Mouse (Mus musculus) midbrain, embryonic 13.5 days (tissue): ENCODE measurements around the gene Slc13a2. TPM values are rescaled to one million over a fixed set of nuclear protein-coding genes. Genes with fewer than 3 reads are reported as not detected.

Experiments used
- ATAC-seq: fragments of 200-750 bp; cut with Nextera tagmentation; 2 replicates; pipeline ENCODE4 v1.8.0; 2017; ENCODE audit warnings: mild to moderate bottlenecking, moderate TSS enrichment, moderate library complexity
- H3K27ac ChIP-seq: fragments of 300-500 bp; sonication (generic); 2 replicates; pipeline ENCODE4 v1.5.1; 2015; ENCODE audit warnings: inconsistent platforms, mild to moderate bottlenecking, moderate library complexity
- H3K27me3 ChIP-seq: fragments of 300-500 bp; sonication (generic); 2 replicates; pipeline ENCODE4 v1.6.1; 2015; ENCODE audit warnings: mild to moderate bottlenecking, inconsistent platforms
- H3K36me3 ChIP-seq: fragments of 300-500 bp; sonication (generic); 2 replicates; pipeline ENCODE4 v1.6.1; 2015; ENCODE audit warnings: mild to moderate bottlenecking, inconsistent platforms
- H3K4me1 ChIP-seq: fragments of 300-500 bp; sonication (generic); replicated peaks from 2 replicates; pipeline ENCODE4 v1.6.1; 2015; ENCODE audit warnings: inconsistent platforms
- H3K4me2 ChIP-seq: fragments of 300-500 bp; sonication (generic); replicated peaks from 2 replicates; pipeline ENCODE4 v1.6.1; 2015; ENCODE audit warnings: moderate library complexity, mild to moderate bottlenecking, inconsistent platforms
- H3K4me3 ChIP-seq: fragments of 300-500 bp; sonication (generic); replicated peaks from 2 replicates; pipeline ENCODE4 v1.5.1; 2015; ENCODE audit warnings: mild to moderate bottlenecking, inconsistent platforms
- H3K9ac ChIP-seq: fragments of 300-500 bp; sonication (generic); replicated peaks from 2 replicates; pipeline ENCODE4 v1.6.1; 2015; ENCODE audit warnings: mild to moderate bottlenecking, inconsistent platforms
- H3K9me3 ChIP-seq: fragments of 300-500 bp; sonication (generic); 2 replicates; pipeline ENCODE4 v1.6.1; 2016; ENCODE audit warnings: mild to moderate bottlenecking, inconsistent platforms
- WGBS: fragments of 180-500 bp; shearing (Covaris S2); methylation state at CpG from one replicate; pipeline ENCODE4 v1.1.7; 2015; 5-methylcytosine and 5-hydroxymethylcytosine counted together
- polyA plus RNA-seq: library from polyadenylated mRNA; unstranded; fragments of >200 nt; fragmentation: Nextera tagmentation; extraction: Ambion mirVana; gene quantifications from 2 replicates; pipeline ENCODE4 v1.2.1, GENCODE M21; 2015

Slc13a2 gene
- polyA plus RNA-seq, 1 experiment from 2014 or later: not detected

DNA sequence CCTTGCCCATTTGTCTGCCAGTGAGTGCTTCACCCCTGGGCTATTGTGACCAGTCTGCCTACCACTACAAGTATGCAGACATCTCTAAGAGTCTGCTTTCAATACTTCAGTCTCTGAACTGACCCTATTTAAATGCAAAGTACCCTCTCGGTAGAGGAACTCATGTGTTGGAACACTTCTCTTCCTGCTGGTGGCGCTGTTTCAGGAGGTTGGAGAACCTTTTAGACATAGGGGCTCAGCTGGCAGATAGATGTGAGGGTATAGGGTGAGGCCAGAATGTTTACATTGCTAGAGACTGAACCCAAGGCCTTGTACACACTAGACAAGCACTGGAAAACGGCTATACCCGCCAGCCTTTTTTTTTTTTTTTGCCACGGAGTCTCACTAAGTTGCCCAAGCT, 6.3 kb upstream of the Slc13a2 start:
- Histone ChIP-seq H3K36me3 (no peaks in the 10 kb centered on the region), H3K4me3 (no peak overlapping the region), H3K9ac (no peak overlapping the region), H3K27me3 (no peaks in the 10 kb centered on the region), H3K9me3 (no peaks in the 10 kb centered on the region), H3K27ac (no peak overlapping the region), H3K4me2 (no peak overlapping the region), H3K4me1 (no peaks in the 10 kb centered on the region)
- WGBS: 70% methylated on average over 5 of the region's 5 CpGs
- ATAC-seq: no peak

DNA sequence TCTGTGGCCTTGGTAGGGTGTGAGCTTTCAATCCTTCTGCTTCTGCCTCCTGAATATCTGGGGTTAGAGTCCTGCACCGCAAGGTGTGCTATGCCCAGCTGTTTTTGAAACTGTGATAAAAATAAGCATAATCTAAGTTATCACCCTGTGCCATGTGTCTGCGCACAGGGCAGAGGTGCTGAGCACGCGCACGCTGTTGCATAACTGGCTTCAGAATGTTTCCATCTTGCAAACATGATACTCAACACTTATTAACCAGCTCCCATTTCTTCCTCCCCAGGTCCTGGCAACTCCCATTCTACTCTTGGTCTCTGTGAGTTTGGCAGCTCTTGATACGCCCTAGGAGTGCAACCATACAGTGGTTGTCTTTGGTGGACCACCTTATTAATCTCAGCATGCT, 5.6 kb upstream of the Slc13a2 start:
- H3K36me3 ChIP-seq: no peaks in the 10 kb centered on the region
- no peaks in the 10 kb centered on the region for H3K4me1 ChIP-seq
- no peak overlapping the region for H3K27ac ChIP-seq
- no peaks in the 10 kb centered on the region for H3K27me3 ChIP-seq
- H3K9ac ChIP-seq: no peak overlapping the region
- no peak overlapping the region for H3K4me2 ChIP-seq
- WGBS: 96% methylated on average over 6 of the region's 6 CpGs
- no peaks in the 10 kb centered on the region for H3K9me3 ChIP-seq
- ATAC-seq: no peak
- H3K4me3 ChIP-seq: no peak overlapping the region

DNA sequence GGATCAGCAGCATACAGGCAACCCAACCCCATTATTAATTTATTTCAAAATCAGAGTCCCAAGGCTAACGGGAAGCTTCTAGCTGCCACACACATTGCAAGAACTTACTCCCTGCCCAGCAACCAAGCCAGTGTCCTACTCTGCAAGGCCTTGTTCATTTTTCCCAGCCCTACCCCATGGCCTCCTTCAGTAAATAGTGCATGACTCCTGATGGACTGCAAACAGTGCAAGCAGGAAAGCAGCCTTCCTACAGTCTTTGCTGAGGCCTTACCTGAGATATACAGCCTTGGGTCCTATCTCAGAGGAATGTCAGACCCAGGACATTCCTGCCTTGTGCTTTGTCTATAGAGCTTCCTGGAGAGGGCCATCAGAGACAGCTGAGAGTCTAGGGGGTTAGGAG, 3.6 kb upstream of the Slc13a2 start:
- Histone ChIP-seq H3K4me2 (no peak overlapping the region), H3K4me1 (no peaks in the 10 kb centered on the region), H3K4me3 (no peak overlapping the region), H3K9me3 (no peaks in the 10 kb centered on the region), H3K27ac (no peak overlapping the region), H3K9ac (no peak overlapping the region), H3K36me3 (no peaks in the 10 kb centered on the region), H3K27me3 (no peaks in the 10 kb centered on the region)
- 83% methylated on average over 1 of the region's 1 CpGs for WGBS
- ATAC-seq: no peak

DNA sequence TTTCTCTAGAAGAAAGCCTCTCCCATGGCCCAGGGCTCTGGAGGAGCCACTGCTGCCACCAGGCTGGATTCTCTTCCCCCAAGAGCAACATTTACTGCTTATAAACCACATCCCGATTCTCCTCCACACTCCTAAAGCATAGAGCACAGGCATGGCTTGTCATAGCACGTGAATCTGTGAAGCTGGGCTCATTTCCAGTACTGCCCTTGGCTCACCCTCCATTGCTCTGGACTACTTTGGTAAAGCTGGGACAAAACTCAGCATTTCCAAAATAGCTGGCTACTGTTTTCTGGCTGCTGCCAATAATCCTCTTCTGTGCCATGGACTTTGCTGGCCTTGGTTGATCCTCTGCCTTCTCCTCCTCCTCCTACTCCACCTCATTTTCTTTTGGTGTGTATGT, 2.3 kb upstream of the Slc13a2 start:
- Histone ChIP-seq H3K36me3 (no peaks in the 10 kb centered on the region), H3K4me1 (no peaks in the 10 kb centered on the region), H3K4me2 (no peak overlapping the region), H3K4me3 (no peak overlapping the region), H3K9ac (no peak overlapping the region), H3K27me3 (no peaks in the 10 kb centered on the region), H3K27ac (no peak overlapping the region), H3K9me3 (no peaks in the 10 kb centered on the region)
- no peak for ATAC-seq
- 76% methylated on average over 2 of the region's 2 CpGs for WGBS

DNA sequence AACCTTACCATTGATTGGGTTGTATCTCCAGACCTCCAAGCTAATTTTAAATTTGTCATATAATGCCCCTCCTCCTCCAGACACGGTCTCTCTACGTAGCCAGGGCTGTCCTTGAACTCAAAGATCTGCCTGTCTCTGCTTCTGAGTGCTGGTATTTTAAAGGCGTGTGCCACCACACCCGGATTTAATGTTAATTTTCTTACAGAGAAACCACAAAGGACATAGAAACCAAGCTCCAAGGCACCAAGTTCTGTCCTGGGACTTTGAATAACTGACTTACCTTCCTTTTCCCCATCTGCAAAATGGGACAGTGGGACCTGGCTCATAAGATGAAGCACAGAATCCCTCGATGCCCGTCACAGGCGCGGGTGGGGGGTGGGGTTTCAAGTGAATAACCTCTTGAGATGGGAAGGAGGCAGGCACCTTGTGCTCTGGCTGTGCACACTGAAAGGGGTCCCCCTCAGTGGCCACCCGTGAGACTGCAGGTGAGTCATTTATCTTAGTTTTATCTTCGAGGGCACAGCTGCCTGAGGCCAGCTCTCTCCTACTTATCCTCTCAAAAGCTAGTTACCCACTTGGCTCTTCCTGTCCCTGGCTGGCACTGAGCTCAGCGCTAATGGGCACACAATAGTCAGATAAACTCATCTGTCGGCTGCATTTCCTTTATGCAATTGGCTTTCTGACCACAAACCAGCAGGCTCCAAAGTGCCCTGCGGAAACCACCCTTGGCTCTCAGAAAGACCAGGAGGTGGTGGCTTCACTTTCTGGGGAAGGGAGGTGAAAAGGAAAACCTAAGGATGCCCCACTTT, 612 bp downstream of the Slc13a2 start:
- 73% methylated on average over 13 of the region's 13 CpGs for WGBS
- no peak for ATAC-seq

DNA sequence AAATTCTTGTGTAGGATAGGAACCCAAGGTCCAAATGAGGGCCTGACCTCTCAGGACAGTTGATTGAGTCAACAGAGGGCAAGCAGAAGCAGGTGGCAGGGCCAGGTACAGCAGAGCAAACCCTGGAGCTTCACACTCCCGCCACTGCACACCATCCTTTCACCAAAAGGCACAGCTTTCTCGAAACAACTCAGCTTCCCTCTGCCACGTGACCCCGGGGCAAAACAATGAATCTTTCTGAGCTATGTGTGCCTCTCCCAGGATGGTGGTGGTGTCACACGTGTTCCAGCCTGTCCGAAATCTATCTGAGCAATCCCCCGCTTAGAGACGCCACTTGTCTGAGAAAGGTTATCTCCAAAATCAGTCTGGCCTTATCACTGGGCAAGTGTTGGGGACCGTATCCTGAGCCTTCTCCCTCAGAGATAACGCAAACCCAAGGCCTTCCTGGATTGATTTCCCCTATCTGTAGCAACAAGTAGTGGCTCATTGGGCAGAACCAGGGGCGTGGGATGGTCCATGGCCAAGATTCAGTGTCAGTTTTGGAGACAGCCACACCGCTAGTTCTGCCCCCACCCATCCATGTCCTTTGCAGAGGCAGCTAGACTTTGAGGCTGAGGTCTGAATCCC, 1.6 kb downstream of the Slc13a2 start:
- Histone ChIP-seq H3K4me2 (no peak overlapping the region), H3K9ac (no peak overlapping the region), H3K36me3 (no peaks in the 10 kb centered on the region), H3K4me3 (no peak overlapping the region), H3K27ac (no peak overlapping the region), H3K4me1 (no peaks in the 10 kb centered on the region), H3K9me3 (no peaks in the 10 kb centered on the region), H3K27me3 (peaks cover 3% of the 10 kb centered on the region; the same call in 1 of the 2 replicates)
- WGBS: 84% methylated on average over 12 of the region's 12 CpGs
- ATAC-seq: no peak

More for the DNA sequence above, 612 bp downstream of the Slc13a2 start:
- H3K27ac ChIP-seq: no peak overlapping the region
- no peaks in the 10 kb centered on the region for H3K4me1 ChIP-seq
- H3K27me3 ChIP-seq: peaks cover under 1% of the 10 kb centered on the region; the same call in 1 of the 2 replicates
- no peak overlapping the region for H3K4me3 ChIP-seq
- no peaks in the 10 kb centered on the region for H3K9me3 ChIP-seq
- no peak overlapping the region for H3K4me2 ChIP-seq
- H3K9ac ChIP-seq: no peak overlapping the region
- no peaks in the 10 kb centered on the region for H3K36me3 ChIP-seq

DNA sequence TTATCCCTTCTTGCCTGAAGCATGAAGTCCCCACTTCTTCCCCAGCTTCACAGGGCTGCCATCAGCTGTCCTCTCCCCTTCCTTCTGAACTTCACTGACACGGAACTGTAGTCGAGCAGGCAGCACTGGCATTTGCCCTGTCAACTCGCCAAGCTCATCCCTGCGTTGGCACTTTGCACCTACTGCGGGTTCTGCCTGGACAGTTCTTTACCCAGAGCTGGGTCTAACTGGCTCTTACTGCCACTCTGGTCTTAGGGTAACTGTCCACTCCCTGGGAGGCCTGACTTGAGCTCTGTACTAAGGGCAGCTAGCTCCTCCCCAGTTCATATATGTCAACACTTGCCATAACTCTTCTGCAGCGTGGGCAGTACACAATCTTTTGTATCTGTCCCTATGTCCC, 5.2 kb downstream of the Slc13a2 start:
- Histone ChIP-seq H3K4me3 (no peak overlapping the region), H3K36me3 (no peaks in the 10 kb centered on the region), H3K27ac (no peak overlapping the region), H3K27me3 (peaks cover 3% of the 10 kb centered on the region; the same call in 1 of the 2 replicates), H3K4me1 (no peaks in the 10 kb centered on the region), H3K9me3 (no peaks in the 10 kb centered on the region), H3K9ac (no peak overlapping the region), H3K4me2 (no peak overlapping the region)
- WGBS: 88% methylated on average over 6 of the region's 6 CpGs
- ATAC-seq: no peak

DNA sequence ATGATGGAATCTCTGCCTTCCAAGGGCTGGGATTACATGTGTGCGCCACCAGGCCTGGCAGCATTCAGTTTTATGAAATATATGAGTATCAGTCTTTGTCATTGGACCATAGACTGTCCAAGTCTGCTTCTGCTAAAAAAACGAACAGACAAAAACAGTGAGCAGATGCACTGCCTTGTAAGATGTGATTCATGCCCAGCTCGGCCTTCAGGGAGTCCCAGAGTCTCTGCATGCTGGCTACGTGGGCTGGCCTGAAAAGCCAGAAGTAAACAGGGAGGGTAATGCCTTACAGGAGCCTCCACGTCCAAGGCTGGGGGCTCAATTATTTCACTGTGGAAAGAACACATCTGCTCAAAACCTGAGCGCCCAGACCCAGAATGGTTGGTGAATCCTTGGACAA, 9.2 kb downstream of the Slc13a2 start:
- ATAC-seq: no peak
- no peak overlapping the region for H3K27ac ChIP-seq
- no peak overlapping the region for H3K4me3 ChIP-seq
- no peak overlapping the region for H3K4me2 ChIP-seq
- WGBS: 72% methylated on average over 6 of the region's 6 CpGs
- no peaks in the 10 kb centered on the region for H3K4me1 ChIP-seq
- H3K9ac ChIP-seq: no peak overlapping the region
- no peaks in the 10 kb centered on the region for H3K9me3 ChIP-seq
- peaks cover 3% of the 10 kb centered on the region; the same call in 1 of the 2 replicates for H3K27me3 ChIP-seq
- no peaks in the 10 kb centered on the region for H3K36me3 ChIP-seq

DNA sequence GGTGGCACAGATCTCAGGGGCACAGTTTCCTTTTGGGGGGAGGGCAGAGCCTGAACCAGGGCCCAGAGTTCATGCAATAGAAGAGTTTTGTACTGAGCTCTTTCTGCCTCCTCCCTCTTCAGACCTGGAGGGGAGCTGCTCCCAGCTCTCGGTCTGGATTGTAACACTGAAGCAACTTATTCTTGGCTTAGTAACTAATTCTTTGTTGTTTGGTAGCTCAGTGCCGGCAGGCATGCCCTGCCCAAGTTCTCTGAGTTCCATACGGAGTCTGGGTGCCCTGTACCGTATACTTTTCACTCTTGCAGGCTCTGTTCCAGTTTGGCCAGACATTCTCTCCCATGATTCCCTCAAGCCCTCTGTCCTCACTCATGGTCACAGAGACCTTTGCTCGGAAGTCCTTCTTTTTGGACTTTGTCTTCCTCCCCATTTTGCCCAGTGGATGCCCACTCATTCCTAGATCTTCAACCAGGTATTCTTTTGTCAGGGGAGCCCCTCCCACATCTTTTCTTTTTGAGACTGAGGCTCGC, 9.6 kb downstream of the Slc13a2 start:
- no peaks in the 10 kb centered on the region for H3K4me1 ChIP-seq
- no peak overlapping the region for H3K27ac ChIP-seq
- no peak overlapping the region for H3K4me2 ChIP-seq
- no peak for ATAC-seq
- no peaks in the 10 kb centered on the region for H3K9me3 ChIP-seq
- WGBS: 81% methylated on average over 6 of the region's 6 CpGs
- H3K4me3 ChIP-seq: no peak overlapping the region
- H3K9ac ChIP-seq: no peak overlapping the region
- no peaks in the 10 kb centered on the region for H3K36me3 ChIP-seq
- peaks cover 3% of the 10 kb centered on the region; the same call in 1 of the 2 replicates for H3K27me3 ChIP-seq

DNA sequence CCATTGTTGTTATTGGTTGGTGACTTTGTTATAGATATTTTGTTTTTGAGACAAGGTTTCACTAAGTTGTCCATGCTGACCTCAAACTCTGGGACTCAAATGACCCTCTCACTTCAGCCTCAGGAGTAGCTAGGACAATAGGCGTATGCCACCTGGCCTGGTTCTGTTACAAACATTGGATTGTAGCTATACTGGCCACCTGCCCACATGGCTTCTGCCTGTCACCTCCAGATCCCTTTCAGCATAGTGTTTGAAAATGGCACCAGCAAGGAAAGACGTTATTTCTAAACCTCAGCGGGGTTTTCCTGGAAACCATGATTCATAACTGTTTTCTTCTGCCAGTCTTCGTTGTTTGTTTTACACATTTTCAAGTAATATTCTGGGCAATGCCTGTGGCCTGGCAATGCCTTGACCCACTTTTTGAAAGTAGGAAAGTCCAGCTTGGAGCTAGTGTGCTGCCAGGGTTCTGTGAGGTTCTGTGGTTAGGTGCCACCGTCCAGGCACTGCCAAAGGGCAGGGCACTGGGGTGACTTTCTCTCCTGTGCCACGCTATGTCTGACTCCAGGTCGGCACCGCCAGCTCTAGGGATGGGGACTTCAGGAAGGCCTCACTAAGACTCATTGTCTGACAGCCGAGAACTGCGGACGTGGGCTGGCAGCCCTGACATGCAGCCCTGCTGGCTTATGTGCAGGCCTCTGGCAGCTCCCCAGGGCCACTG, 10.3 kb downstream of the Slc13a2 start:
- Histone ChIP-seq H3K27ac (no peak overlapping the region), H3K4me2 (no peak overlapping the region), H3K36me3 (no peaks in the 10 kb centered on the region), H3K4me3 (no peak overlapping the region), H3K9me3 (no peaks in the 10 kb centered on the region), H3K9ac (no peak overlapping the region), H3K27me3 (peaks cover 3% of the 10 kb centered on the region; the same call in 1 of the 2 replicates), H3K4me1 (no peaks in the 10 kb centered on the region)
- ATAC-seq: no peak
- 82% methylated on average over 11 of the region's 11 CpGs for WGBS

DNA sequence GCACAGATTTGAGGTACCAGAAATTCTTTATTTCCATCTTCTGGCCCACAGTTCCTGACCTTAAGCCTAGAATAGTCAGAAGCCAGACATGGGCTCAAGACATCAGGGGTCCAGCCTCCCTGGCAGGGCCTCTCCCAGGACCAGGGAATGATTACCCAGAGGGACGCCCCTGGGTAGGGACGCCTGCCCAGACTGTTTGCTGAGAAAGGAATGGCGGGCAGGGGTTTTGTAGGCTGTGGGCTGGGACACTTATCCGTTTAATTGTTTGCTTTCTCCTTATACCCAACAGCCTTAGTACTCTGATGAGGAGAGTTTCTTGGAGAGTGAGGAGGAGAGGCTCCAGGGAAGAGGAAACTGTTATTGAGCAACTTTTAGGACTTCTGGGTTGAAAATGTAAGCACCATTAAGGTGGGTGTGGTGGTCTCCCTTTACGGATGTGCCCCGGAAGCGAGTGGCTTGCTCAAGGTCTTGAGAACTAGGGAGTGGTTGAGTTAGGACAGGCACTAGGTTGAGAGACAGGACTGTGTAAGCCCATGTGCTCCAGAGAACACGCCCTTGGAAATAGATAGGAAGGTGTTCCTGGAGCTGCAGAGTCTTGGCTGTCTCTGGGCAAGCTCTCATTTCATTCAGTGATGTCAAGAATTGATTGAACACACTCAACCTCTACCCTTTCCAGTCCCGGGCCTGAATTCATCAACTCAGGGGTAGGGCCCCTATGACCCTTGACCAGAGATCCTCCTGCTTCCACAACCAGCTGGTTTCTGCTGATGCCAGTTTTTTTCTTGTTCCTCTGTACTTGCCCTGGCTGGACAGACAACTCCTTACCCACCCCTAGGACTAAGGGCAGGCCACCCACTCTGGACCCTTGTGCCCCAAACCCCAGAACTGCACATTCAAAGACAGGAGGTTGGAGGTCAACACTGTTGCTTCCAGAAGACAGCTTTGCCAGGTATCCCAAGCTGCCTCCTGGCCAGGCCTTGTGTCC, 13.5 kb downstream of the Slc13a2 start:
- Histone ChIP-seq H3K9ac (no peak overlapping the region), H3K27me3 (no peaks in the 10 kb centered on the region), H3K36me3 (no peaks in the 10 kb centered on the region), H3K9me3 (no peaks in the 10 kb centered on the region), H3K4me3 (no peak overlapping the region), H3K4me2 (no peak overlapping the region), H3K4me1 (no peaks in the 10 kb centered on the region), H3K27ac (no peak overlapping the region)
- ATAC-seq: no peak
- WGBS: 86% methylated on average over 9 of the region's 9 CpGs
